Mouse (Mus musculus) cerebellum, postnatal 36 days (tissue): ENCODE measurements at regions not wholly inside any gene's neighbourhood (a gene's known extent, or its start where the extent isn't known, plus 50 kb on each side); places are given as distances from the start of the nearest gene placed in this dataset.
A peak's percentile ranks its signal among the peaks of the same experiment; 100 is the strongest.

Experiments used
- DNase-seq, 2 experiments: peaks; one replicate each; pipeline ENCODE4 v3.0.0; 2021 to 2022; ENCODE audit warnings: mixed read lengths in 2 of 2

GRCm38 (mm10) chr11:114611690-114612089 lies 56.6 kb upstream of the Rpl38 start:
- no peak for DNase-seq

GRCm38 (mm10) chr11:114608009-114608408 lies 60.3 kb upstream of the Rpl38 start:
- DNase-seq, result no peak

GRCm38 (mm10) chr11:114603108-114603507 lies 65.2 kb upstream of the Rpl38 start:
- DNase-seq, result no peak

- DNase-seq, result no peak
Observed at GRCm38 (mm10) chr11:114597225-114597624, 71.1 kb upstream of the Rpl38 start.

- DNase-seq, result no peak
Observed at GRCm38 (mm10) chr11:114592961-114593360, 75.4 kb upstream of the Rpl38 start.

GRCm38 (mm10) chr11:114588554-114588953 lies 79.8 kb upstream of the Rpl38 start:
- no peak for DNase-seq

GRCm38 (mm10) chr11:114587986-114588385 lies 80.3 kb upstream of the Rpl38 start:
- DNase-seq, result no peak

GRCm38 (mm10) chr11:114586400-114586799 lies 81.9 kb upstream of the Rpl38 start:
- DNase-seq, result no peak

GRCm38 (mm10) chr11:114584804-114585203 lies 83.5 kb upstream of the Rpl38 start:
- no peak for DNase-seq

- DNase-seq, result no peak
Observed at GRCm38 (mm10) chr11:114584146-114584545, 84.2 kb upstream of the Rpl38 start.

GRCm38 (mm10) chr11:114579986-114580385 lies 88.3 kb upstream of the Rpl38 start:
- DNase-seq, result no peak

GRCm38 (mm10) chr11:114578551-114578950 lies 89.8 kb upstream of the Rpl38 start:
- no peak for DNase-seq

- DNase-seq, result no peak
Observed at GRCm38 (mm10) chr11:114576803-114577202, 91.5 kb upstream of the Rpl38 start.

- DNase-seq, result no peak
Observed at GRCm38 (mm10) chr11:114571144-114571869, 97.0 kb upstream of the Rpl38 start.

GRCm38 (mm10) chr11:114570076-114570475 lies 98.2 kb upstream of the Rpl38 start:
- DNase-seq, result no peak

GRCm38 (mm10) chr11:114567814-114568800 lies 100.2 kb upstream of the Rpl38 start:
- no peak for DNase-seq

- DNase-seq, result no peak
Observed at GRCm38 (mm10) chr11:114567045-114567780, 101.1 kb upstream of the Rpl38 start.

- DNase-seq, result no peak
Observed at GRCm38 (mm10) chr11:114564949-114565348, 103.4 kb upstream of the Rpl38 start.

- DNase-seq, result no peak
Observed at GRCm38 (mm10) chr11:114563172-114563571, 105.2 kb upstream of the Rpl38 start.

- no peak for DNase-seq
Observed at GRCm38 (mm10) chr11:114554576-114554975, 113.7 kb upstream of the Rpl38 start.

- no peak for DNase-seq
Observed at GRCm38 (mm10) chr11:114553992-114554391, 114.3 kb upstream of the Rpl38 start.

GRCm38 (mm10) chr11:114552176-114552575 lies 116.1 kb upstream of the Rpl38 start:
- DNase-seq, result no peak

- peak; percentile 48 to 51 for DNase-seq
Observed at GRCm38 (mm10) chr11:114551262-114551661, 117.1 kb upstream of the Rpl38 start.
